Mouse (Mus musculus): Measurements from ENCODE around the gene Dcaf15. TPM values are rescaled to one million over a fixed set of nuclear protein-coding genes. Genes with fewer than 3 reads are reported as not detected.

The Dcaf15 gene
- polyA plus RNA-seq, 1 experiment from 2014 or later: 19.9 TPM

- no peaks in the 10 kb centered on the region for H3K9me3 ChIP-seq (ENCODE audit: control insufficient read depth, low read length)
- no peak overlapping the region for H3K4me3 ChIP-seq (replicated peaks; ENCODE audit: low read depth, low read length)
- DNase-seq: no peak
- peaks cover 58% of the 10 kb centered on the region for H3K36me3 ChIP-seq (ENCODE audit: control insufficient read depth, insufficient read depth, low read length)
- H3K4me2 ChIP-seq (ENCODE audit: low read length): no peak overlapping the region
- 86% methylated on average over 8 of the region's 8 CpGs for WGBS
- no peak for ATAC-seq (ENCODE audit: low FRiP score, low TSS enrichment)
- H3K4me1 ChIP-seq (ENCODE audit: control insufficient read depth, insufficient read depth, low read length): no peaks in the 10 kb centered on the region
- no peaks in the 10 kb centered on the region for H3K27me3 ChIP-seq (ENCODE audit: control insufficient read depth, insufficient read depth, low read length)
- H3K27ac ChIP-seq (replicated peaks; ENCODE audit: low read depth, low read length): no peak overlapping the region
- H3K9ac ChIP-seq (replicated peaks; ENCODE audit: low read length): no peak overlapping the region
Observed at GRCm38 (mm10) chr8:84132225-84132624, 27.7 kb upstream of the Dcaf15 start.

GRCm38 (mm10) chr8:84130806-84131205 is 26.2 kb upstream of the Dcaf15 start:
- no peaks in the 10 kb centered on the region for H3K9me3 ChIP-seq (ENCODE audit: control insufficient read depth, low read length)
- no peak overlapping the region for H3K27ac ChIP-seq (replicated peaks; ENCODE audit: low read depth, low read length)
- H3K4me2 ChIP-seq (ENCODE audit: low read length): no peak overlapping the region
- WGBS: 46% methylated on average over 30 of the region's 30 CpGs
- DNase-seq (peak; percentile 23), ATAC-seq (ENCODE audit: low FRiP score, low TSS enrichment) (no peak)
- H3K27me3 ChIP-seq (ENCODE audit: control insufficient read depth, insufficient read depth, low read length): no peaks in the 10 kb centered on the region
- H3K4me1 ChIP-seq (ENCODE audit: control insufficient read depth, insufficient read depth, low read length): no peaks in the 10 kb centered on the region
- no peak overlapping the region for H3K9ac ChIP-seq (replicated peaks; ENCODE audit: low read length)
- H3K4me3 ChIP-seq (replicated peaks; ENCODE audit: low read depth, low read length): no peak overlapping the region
- H3K36me3 ChIP-seq (ENCODE audit: control insufficient read depth, insufficient read depth, low read length): peaks cover 45% of the 10 kb centered on the region

DNA sequence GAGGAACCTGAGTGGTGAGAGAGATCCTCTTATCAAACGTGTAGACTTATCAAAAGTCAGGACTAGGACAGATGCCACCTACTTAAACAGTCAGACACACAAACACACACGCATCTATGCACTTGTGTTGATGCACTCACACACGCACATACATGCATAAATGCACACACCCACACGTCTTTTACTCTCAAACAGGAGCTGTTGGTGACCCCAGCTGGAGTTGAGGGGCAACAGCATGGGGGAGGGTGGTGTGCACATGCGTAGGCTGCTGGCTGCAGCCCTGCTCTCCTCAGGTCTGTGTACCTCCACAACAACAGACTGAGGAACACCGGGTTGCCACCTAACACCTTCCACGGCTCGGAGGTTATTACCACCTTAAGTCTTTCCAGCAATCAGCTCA is 23.7 kb upstream of the Dcaf15 start:
- no peaks in the 10 kb centered on the region for H3K9me3 ChIP-seq (ENCODE audit: control insufficient read depth, low read length)
- ATAC-seq (ENCODE audit: low FRiP score, low TSS enrichment): no peak
- no peak overlapping the region for H3K4me2 ChIP-seq (ENCODE audit: low read length)
- H3K27me3 ChIP-seq (ENCODE audit: control insufficient read depth, insufficient read depth, low read length): no peaks in the 10 kb centered on the region
- WGBS: 72% methylated on average over 8 of the region's 8 CpGs
- H3K9ac ChIP-seq (replicated peaks; ENCODE audit: low read length): no peak overlapping the region
- DNase-seq: peak; percentile 26
- H3K36me3 ChIP-seq (ENCODE audit: control insufficient read depth, insufficient read depth, low read length): peaks cover 19% of the 10 kb centered on the region
- no peaks in the 10 kb centered on the region for H3K4me1 ChIP-seq (ENCODE audit: control insufficient read depth, insufficient read depth, low read length)
- no peak overlapping the region for H3K27ac ChIP-seq (replicated peaks; ENCODE audit: low read depth, low read length)
- H3K4me3 ChIP-seq (replicated peaks; ENCODE audit: low read depth, low read length): no peak overlapping the region

DNA sequence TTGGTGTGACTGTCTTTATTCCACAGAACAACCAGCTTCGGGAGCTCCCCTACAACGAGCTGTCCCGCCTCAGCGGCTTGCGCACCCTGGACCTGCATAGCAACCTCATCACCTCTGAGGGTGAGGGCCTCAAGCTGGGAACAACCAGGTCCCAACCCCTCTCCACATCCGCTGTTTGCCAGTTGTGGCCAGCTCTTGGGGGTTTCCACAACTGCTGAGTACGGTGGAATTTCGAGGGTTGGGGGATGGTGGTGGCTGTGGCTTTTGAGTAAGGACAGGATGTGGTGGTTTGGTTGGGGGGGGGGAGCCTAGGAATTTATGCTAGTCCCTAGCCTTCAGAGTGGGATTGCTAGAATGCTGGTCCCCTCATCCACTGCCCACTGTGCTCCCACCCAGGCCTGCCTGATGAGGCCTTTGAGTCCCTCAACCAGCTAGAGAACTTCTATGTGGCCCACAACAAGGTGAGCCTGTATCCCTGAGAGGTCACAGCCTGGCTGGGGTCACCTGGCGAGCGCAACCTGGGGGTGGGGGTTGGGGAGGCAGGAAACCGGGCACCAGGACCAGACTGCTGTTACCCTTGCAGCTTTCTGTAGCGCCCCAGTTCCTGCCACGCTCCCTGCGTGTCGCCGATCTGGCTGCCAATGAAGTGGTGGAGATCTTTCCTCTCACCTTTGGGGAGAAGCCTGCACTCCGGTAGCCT is 22.8 kb upstream of the Dcaf15 start:
- Histone ChIP-seq H3K9me3 (ENCODE audit: control insufficient read depth, low read length) (no peaks in the 10 kb centered on the region), H3K9ac (replicated peaks; ENCODE audit: low read length) (no peak overlapping the region), H3K27ac (replicated peaks; ENCODE audit: low read depth, low read length) (no peak overlapping the region), H3K4me1 (ENCODE audit: control insufficient read depth, insufficient read depth, low read length) (no peaks in the 10 kb centered on the region), H3K27me3 (ENCODE audit: control insufficient read depth, insufficient read depth, low read length) (no peaks in the 10 kb centered on the region), H3K36me3 (ENCODE audit: control insufficient read depth, insufficient read depth, low read length) (peaks cover 10% of the 10 kb centered on the region), H3K4me2 (ENCODE audit: low read length) (no peak overlapping the region), H3K4me3 (replicated peaks; ENCODE audit: low read depth, low read length) (no peak overlapping the region)
- DNase-seq (no peak), ATAC-seq (ENCODE audit: low FRiP score, low TSS enrichment) (no peak)
- WGBS: 79% methylated on average over 17 of the region's 17 CpGs

- 77% methylated on average over 2 of the region's 2 CpGs for WGBS
- no peak for ATAC-seq (ENCODE audit: low FRiP score, low TSS enrichment)
- no peak for DNase-seq
Observed at GRCm38 (mm10) chr8:84126742-84127141, 22.2 kb upstream of the Dcaf15 start.

GRCm38 (mm10) chr8:84125656-84126055 is 21.1 kb upstream of the Dcaf15 start, which contains the start of gene Podnl1:
TSS of gene Podnl1 (plus strand) at chr8:84125989.
- no peaks in the 10 kb centered on the region for H3K4me1 ChIP-seq (ENCODE audit: control insufficient read depth, insufficient read depth, low read length)
- WGBS: 57% methylated on average over 9 of the region's 9 CpGs
- no peak within 1 kb of the TSS for H3K9ac ChIP-seq (replicated peaks; ENCODE audit: low read length)
- ATAC-seq (ENCODE audit: low FRiP score, low TSS enrichment) (peak; percentile 34; the same call in 1 of the 2 replicates), DNase-seq (no peak)
- H3K9me3 ChIP-seq (ENCODE audit: control insufficient read depth, low read length): no peaks in the 10 kb centered on the region
- no peak within 1 kb of the TSS for H3K4me2 ChIP-seq (ENCODE audit: low read length)
- 0 out of 2 replicates have a peak within 1 kb of the TSS, but pooled peaks have one; percentile 20 for H3K27ac ChIP-seq (replicated peaks; ENCODE audit: low read depth, low read length)
- no peak within 1 kb of the TSS for H3K4me3 ChIP-seq (replicated peaks; ENCODE audit: low read depth, low read length)
- no peaks in the 10 kb centered on the region for H3K27me3 ChIP-seq (ENCODE audit: control insufficient read depth, insufficient read depth, low read length)
- no peaks in the 10 kb centered on the region for H3K36me3 ChIP-seq (ENCODE audit: control insufficient read depth, insufficient read depth, low read length)

More at GRCm38 (mm10) chr8:84126742-84127141, 22.2 kb upstream of the Dcaf15 start:
- H3K9ac ChIP-seq (replicated peaks; ENCODE audit: low read length): no peak overlapping the region
- H3K27me3 ChIP-seq (ENCODE audit: control insufficient read depth, insufficient read depth, low read length): no peaks in the 10 kb centered on the region
- no peaks in the 10 kb centered on the region for H3K9me3 ChIP-seq (ENCODE audit: control insufficient read depth, low read length)
- no peak overlapping the region for H3K27ac ChIP-seq (replicated peaks; ENCODE audit: low read depth, low read length)
- no peak overlapping the region for H3K4me3 ChIP-seq (replicated peaks; ENCODE audit: low read depth, low read length)
- H3K4me1 ChIP-seq (ENCODE audit: control insufficient read depth, insufficient read depth, low read length): no peaks in the 10 kb centered on the region
- H3K36me3 ChIP-seq (ENCODE audit: control insufficient read depth, insufficient read depth, low read length): peaks cover 4% of the 10 kb centered on the region; the same call in 1 of the 2 replicates
- no peak overlapping the region for H3K4me2 ChIP-seq (ENCODE audit: low read length)

GRCm38 (mm10) chr8:84122151-84122550 is 17.6 kb upstream of the Dcaf15 start:
- no peak for ATAC-seq (ENCODE audit: low FRiP score, low TSS enrichment)
- Histone ChIP-seq H3K4me2 (ENCODE audit: low read length) (no peak overlapping the region), H3K36me3 (ENCODE audit: control insufficient read depth, insufficient read depth, low read length) (no peaks in the 10 kb centered on the region), H3K27ac (replicated peaks; ENCODE audit: low read depth, low read length) (no peak overlapping the region), H3K4me3 (replicated peaks; ENCODE audit: low read depth, low read length) (no peak overlapping the region), H3K9me3 (ENCODE audit: control insufficient read depth, low read length) (no peaks in the 10 kb centered on the region), H3K27me3 (ENCODE audit: control insufficient read depth, insufficient read depth, low read length) (no peaks in the 10 kb centered on the region), H3K4me1 (ENCODE audit: control insufficient read depth, insufficient read depth, low read length) (no peaks in the 10 kb centered on the region), H3K9ac (replicated peaks; ENCODE audit: low read length) (no peak overlapping the region)
- DNase-seq: no peak
- 86% methylated on average over 3 of the region's 3 CpGs for WGBS

- ATAC-seq (ENCODE audit: low FRiP score, low TSS enrichment): no peak
Observed at GRCm38 (mm10) chr8:84115646-84116045, 11.1 kb upstream of the Dcaf15 start.

More at GRCm38 (mm10) chr8:84115646-84116045, 11.1 kb upstream of the Dcaf15 start:
- Histone ChIP-seq H3K9ac (replicated peaks; ENCODE audit: low read length) (no peak overlapping the region), H3K27ac (replicated peaks; ENCODE audit: low read depth, low read length) (no peak overlapping the region), H3K36me3 (ENCODE audit: control insufficient read depth, insufficient read depth, low read length) (no peaks in the 10 kb centered on the region), H3K4me2 (ENCODE audit: low read length) (no peak overlapping the region), H3K4me1 (ENCODE audit: control insufficient read depth, insufficient read depth, low read length) (no peaks in the 10 kb centered on the region), H3K4me3 (replicated peaks; ENCODE audit: low read depth, low read length) (no peak overlapping the region), H3K9me3 (ENCODE audit: control insufficient read depth, low read length) (no peaks in the 10 kb centered on the region), H3K27me3 (ENCODE audit: control insufficient read depth, insufficient read depth, low read length) (no peaks in the 10 kb centered on the region)
- 80% methylated on average over 6 of the region's 6 CpGs for WGBS
- no peak for DNase-seq

Data from midbrain, embryonic 14.5 days (tissue).